Mouse (Mus musculus) frontal cortex, postnatal 36 days (tissue): ENCODE measurements at regions not wholly inside any gene's neighbourhood (a gene's known extent, or its start where the extent isn't known, plus 50 kb on each side); places are given as distances from the start of the nearest gene placed in this dataset.
"Not testable (repeated sequence)": the region's sequence is repeated elsewhere in the genome, so short reads cannot be mapped to it uniquely, and the experiment has no call there.

Experiments
- DNase-seq, 2 experiments: peaks; one replicate each; pipeline ENCODE4 v3.0.0; 2022; ENCODE audit warnings: low spot score in 2 of 2

DNA sequence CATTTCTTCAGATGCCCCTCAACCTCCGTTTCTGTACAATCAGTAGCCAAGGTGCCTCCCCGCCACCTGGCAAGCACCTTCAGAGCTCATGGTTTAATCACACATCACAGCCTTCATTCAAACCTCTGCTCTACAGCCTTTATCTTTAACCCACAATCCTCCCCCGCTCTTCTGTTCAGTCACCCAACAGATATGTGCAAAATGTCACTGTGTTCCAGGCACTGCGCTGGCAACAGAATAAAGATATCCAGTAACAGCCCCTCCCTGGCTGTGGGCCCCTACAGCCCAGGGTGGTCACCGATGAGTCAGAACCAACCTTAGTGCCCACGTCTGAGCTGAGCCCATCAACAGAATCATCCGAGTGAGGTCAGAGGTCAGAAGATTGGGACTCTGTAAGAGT, 54.3 kb upstream of the Ddr1 start:
- no peak for DNase-seq

DNA sequence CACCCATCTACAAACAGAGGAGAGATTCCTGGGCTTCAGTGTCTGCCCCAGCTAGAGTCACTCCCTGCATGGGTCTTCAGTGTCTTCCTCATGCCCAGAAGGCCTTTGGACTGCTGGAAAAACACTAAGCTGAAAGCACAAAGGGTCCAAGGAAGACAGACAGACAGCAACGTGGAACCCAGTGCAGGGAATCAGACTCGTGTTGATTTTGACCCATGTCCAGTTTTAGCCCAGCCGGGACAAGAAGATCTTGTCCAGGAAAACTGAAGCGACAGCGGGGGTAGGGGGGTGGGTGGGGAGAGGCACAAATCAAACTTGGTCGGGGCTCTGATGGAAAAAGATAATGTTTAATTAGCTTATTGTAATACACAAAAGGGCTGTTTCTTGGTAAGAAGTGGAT, 55.3 kb upstream of the Ddr1 start:
- no peak for DNase-seq

DNA sequence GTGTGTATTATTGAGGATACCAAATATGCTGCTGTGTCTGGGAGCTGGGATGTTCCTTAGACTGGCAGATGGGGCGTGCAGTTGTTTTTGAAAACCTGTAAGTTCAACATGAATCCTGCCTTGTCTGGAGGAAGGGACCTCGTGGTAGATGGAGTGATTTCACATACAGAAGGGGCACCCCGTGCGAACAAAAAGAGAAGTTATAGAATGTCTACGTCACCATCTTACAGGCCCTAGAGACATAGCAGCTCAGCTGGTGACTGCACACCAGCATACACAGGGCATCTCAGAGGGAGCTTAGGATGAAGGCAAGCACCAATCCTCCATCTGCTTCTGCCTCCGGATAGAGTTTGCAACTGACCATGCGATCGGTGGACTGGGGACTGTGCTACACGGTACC, 58.2 kb upstream of the Ddr1 start:
- DNase-seq, result no peak

DNA sequence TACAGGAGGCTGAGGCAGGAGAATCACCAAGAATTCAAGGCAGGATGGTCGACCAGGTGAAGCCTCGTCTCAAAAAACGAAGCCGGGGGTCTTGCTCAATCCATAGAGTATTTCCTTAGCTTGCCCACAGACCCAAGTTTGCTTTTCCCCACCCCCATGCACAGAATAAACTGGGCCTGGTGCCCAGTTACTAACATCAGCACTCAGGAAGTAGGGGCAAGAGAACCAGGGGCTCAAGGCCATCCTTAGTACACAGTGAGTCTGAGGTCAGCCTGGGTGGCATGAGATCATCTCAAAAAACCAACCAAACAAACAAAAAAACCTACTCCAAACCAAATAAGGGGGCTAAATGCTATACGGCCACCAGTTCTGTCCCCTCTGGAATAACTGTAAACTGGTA, 58.4 kb upstream of the Ier3 start:
- DNase-seq, result no peak

DNA sequence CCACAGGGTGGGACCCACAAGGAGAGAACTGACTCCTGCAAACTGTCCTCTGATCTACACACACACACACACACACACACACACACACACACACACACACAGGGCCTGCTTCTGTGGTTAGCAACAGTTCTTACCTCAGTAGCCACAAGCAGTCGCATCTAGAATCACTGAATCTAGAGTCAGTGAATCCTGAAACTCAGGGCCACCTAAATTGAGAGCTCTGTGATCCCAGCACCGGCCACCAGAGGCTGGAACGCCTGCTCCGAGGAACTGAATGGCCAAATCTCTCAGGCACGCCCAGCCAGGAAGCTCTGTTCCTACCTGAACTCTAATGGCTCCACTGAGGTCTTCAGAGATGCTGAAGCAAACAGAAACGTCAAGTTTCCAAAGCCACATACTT, 57.6 kb upstream of the Ier3 start:
- DNase-seq, result no peak

DNA sequence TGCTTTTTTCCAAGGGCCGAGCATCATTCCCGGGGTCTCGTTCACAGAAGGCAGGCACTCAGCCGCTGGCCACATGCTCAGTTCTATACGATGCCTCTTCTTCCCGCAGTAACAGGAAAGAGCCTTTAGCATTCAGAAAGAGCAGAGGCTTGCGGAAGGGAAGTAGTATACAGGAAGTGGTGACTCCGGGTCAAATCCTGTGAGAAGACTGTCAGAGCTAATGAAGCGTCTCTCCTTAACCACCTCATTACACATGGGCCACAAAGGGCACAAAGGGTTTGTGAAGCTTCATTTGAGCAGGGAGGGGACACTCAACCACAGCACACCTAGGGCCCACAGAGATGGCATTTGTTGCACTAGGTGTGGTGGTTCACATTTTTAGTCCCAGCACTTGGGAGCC, 55.1 kb upstream of the Ier3 start:
- DNase-seq, result no peak

DNA sequence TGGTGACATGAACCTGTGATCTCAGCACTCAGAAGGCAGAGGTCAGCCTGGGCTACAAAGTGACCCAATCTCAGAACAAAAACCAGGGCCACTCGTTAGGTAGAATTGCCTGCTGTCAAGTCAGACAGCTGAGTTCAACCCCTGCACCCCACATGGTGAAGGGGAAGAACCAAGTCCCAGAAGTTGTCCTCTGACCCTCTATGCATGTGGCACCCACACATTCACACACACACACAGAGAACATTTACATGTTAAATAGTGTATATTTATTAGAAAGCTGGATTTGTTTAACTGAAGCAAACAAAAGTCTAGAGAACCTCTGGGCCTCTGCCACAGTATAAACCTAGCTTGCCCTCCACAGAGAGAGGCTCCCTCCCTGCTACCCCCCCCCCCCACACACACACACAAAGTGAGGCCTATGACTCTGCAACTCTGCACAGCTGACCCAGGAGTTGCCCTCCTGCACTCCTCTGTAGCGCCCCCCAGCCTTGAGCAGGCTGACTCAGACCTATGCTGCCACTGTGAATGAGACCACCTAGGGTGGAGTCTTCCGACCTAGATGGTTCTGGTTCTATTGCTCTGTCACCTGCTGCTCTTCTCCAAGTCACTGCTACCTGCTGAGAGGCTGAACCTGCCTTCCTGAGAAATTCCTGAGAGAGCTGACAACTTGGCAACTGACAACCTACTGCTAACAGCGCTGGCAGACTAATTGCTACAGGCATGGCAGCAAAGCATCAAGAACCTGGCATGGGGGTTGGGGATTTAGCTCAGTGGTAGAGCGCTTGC, 52.1 kb upstream of the Ier3 start:
- DNase-seq, result no peak

DNA sequence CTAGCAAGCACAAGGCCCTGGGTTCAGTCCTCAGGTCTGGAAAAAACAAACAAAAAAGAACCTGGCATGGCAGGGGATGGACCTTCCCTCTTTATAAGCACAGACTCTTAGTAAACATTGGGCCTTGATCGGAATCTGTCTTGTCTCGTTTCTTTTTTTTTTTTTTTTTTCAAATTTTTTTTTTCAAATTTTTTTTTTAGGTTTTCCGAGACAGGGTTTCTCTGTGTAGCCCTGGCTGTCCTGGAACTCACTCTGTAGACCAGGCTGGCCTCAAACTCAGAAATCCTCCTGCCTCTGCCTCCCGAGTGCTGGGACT, 51.6 kb upstream of the Ier3 start:
- not testable (repeated sequence) for DNase-seq

DNA sequence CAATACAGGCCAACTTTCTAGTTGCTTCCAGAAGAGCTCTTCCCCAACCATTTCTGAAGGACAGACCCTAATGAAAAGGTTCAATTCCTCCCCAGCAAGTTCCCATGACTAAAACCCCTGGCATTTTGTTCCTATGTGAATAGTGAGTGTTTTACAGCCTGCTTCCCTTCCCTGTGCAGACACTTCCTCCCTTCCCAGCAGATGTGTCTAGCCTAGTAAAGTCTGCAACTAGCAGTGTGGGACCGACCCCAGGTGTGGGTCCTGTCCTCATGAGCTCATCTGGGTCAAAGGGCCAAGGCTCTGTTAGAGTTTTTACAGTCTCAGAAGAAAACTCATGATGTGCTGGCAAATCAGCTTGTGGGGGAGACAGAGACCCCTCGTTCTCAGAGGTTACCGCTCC, 50.9 kb upstream of the Ier3 start:
- DNase-seq, result no peak

DNA sequence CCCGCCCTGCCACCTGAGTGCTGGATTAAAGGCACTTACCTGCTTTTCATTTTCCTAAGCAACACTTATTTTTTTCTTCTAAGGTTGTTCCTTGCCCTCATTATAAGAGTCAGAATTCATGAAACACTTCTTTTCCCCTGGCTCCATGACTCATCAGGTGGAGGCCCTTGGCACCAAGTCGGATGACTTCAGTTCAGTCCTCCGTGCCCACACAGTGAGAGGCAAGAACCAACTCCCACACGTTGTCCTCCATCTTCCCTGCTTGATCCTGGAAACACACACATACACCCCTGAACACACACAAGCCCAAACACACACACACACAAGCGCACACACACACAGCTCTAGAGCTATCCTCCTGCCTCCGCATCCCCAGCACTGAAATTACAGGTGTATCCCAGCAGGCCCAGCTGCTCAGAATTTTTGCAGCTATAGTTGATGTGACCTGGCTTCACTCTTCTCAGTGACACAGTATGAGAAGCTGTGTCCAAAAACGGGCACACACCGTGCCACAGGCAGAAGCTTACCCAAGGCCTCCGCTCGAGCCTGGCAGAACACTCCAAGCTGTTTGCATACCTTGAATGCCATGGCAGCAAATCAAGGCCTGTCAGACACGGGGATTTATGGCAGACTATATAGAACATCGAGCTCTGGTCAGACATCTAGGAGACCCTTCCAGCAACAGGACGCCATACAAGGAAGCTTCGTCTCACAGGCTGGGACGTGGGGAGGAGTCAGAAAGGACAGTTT, 49.7 kb upstream of the Ier3 start:
- DNase-seq, result peak in 1 of 2 experiments; percentile 38
